ENCODE assay signal across 8 mouse cellular contexts in genomic region chr13:24938683-24939082, GRCm38 (mm10). TPM values are rescaled to one million over a fixed set of nuclear protein-coding genes. Genes with fewer than 3 reads are reported as not detected.
DNase-seq lines count a peak whose midpoint lies in the region; ATAC-seq and TF ChIP-seq lines count a peak whose summit lies in the region.

No protein-coding gene starts in this region.

- no peak overlapping the region for H3K4me2 ChIP-seq in kidney, embryonic 15.5 days
- H3K4me2 ChIP-seq in limb, embryonic 11.5 days (ENCODE audit: low read depth, severe bottlenecking), result no peak overlapping the region

- no peak overlapping the region for H3K9ac ChIP-seq in kidney, embryonic 15.5 days
- no peak overlapping the region for H3K9ac ChIP-seq in limb, embryonic 11.5 days (ENCODE audit: low read length)

- no peak overlapping the region for H3K27ac ChIP-seq in kidney, embryonic 15.5 days
- no peak overlapping the region for H3K27ac ChIP-seq in brown adipose tissue, adult 24 weeks (replicated peaks; ENCODE audit: low read depth, low read length)
- H3K27ac ChIP-seq in kidney, adult 2 months (ENCODE audit: insufficient read depth, low read depth, low read length), result no peak overlapping the region
- H3K27ac ChIP-seq in limb, embryonic 11.5 days (replicated peaks; ENCODE audit: low read depth, low read length), result no peak overlapping the region

- ATAC-seq in kidney, embryonic 15.5 days (replicated peaks; ENCODE audit: low FRiP score), result no peak
- peak; percentile 30; the same call in 1 of the 2 replicates for ATAC-seq in frontal cortex, adult (ENCODE audit: low TSS enrichment)
- no peak for ATAC-seq in limb, embryonic 11.5 days (ENCODE audit: insufficient number of reproducible peaks, low FRiP score, low TSS enrichment, low read depth)

- 0 out of 2 replicates have a peak, but pooled peaks cover 6% of the 10 kb centered on the region for H3K36me3 ChIP-seq in kidney, embryonic 15.5 days
- H3K36me3 ChIP-seq in kidney, adult 2 months (ENCODE audit: control insufficient read depth, insufficient read depth, low read length), result no peaks in the 10 kb centered on the region
- H3K36me3 ChIP-seq in limb, embryonic 11.5 days (ENCODE audit: control insufficient read depth, insufficient read depth, low read length), result no peaks in the 10 kb centered on the region

- peak; percentile 78 for TF ChIP-seq CTCF in kidney, adult 2 months (conservative IDR thresholded peaks at IDR 0.05; ENCODE audit: insufficient read depth, insufficient read length, low read depth, low read length)

- H3K4me3 ChIP-seq in kidney, embryonic 15.5 days (replicated peaks), result no peak overlapping the region
- peak overlapping the region; percentile 26 for H3K4me3 ChIP-seq in brown adipose tissue, adult 24 weeks (ENCODE audit: insufficient read depth, low read depth, low read length)
- no peak overlapping the region for H3K4me3 ChIP-seq in kidney, adult 2 months (ENCODE audit: insufficient read depth, low read depth, low read length)
- H3K4me3 ChIP-seq in limb, embryonic 11.5 days (ENCODE audit: low read depth, low read length), result no peak overlapping the region

- no peaks in the 10 kb centered on the region for H3K9me3 ChIP-seq in kidney, embryonic 15.5 days (replicated peaks)
- no peaks in the 10 kb centered on the region for H3K9me3 ChIP-seq in limb, embryonic 11.5 days (ENCODE audit: control insufficient read depth, low read length)

- DNase-seq in kidney, adult 18-20 months, result peak; percentile 78
- DNase-seq in kidney, adult 2 months, result peak; percentile 87
- DNase-seq in limb, embryonic 11.5 days (ENCODE audit: low spot score), result peak; percentile 76
- DNase-seq in ovary, adult 18-20 months (ENCODE audit: low spot score), result peak; percentile 35
- peak; percentile 6 to 17 for DNase-seq in thymus, adult 18-20 months

- peaks cover 18% of the 10 kb centered on the region for H3K4me1 ChIP-seq in kidney, embryonic 15.5 days
- 0 out of 2 replicates have a peak, but pooled peaks cover 4% of the 10 kb centered on the region for H3K4me1 ChIP-seq in brown adipose tissue, adult 24 weeks (ENCODE audit: control insufficient read depth, insufficient read depth, insufficient read length, low read length)
- H3K4me1 ChIP-seq in kidney, adult 2 months (ENCODE audit: control insufficient read depth, insufficient read depth, low read length), result peaks cover 5% of the 10 kb centered on the region; the same call in 1 of the 2 replicates
- no peaks in the 10 kb centered on the region for H3K4me1 ChIP-seq in limb, embryonic 11.5 days (ENCODE audit: control insufficient read depth, insufficient read depth, low read length)

- H3K27me3 ChIP-seq in kidney, embryonic 15.5 days, result no peaks in the 10 kb centered on the region
- H3K27me3 ChIP-seq in kidney, adult 2 months (replicated peaks; ENCODE audit: control insufficient read depth, insufficient read depth, low read length), result no peaks in the 10 kb centered on the region
- no peaks in the 10 kb centered on the region for H3K27me3 ChIP-seq in limb, embryonic 11.5 days (ENCODE audit: control insufficient read depth, insufficient read depth, low read length)

- TF ChIP-seq POLR2A in kidney, adult 2 months (IDR thresholded peaks at IDR 0.05; ENCODE audit: low read depth, low read length), result no peak

- WGBS in kidney, embryonic 15.5 days, result 34% methylated on average over 9 of the region's 9 CpGs
- WGBS in kidney, adult 2 months, result 27% methylated on average over 9 of the region's 9 CpGs
- 31% methylated on average over 9 of the region's 9 CpGs for WGBS in limb, embryonic 11.5 days

RNA-seq across cellular contexts. Expression of gene Aldh5a1, which starts 1.2 kb away (rescaled TPM):
- 7.8 and 7.9 TPM in 2 replicates for polyA plus RNA-seq in kidney, embryonic 15.5 days (2015; fragmentation: Nextera tagmentation; extraction: Ambion mirVana)
- polyA plus RNA-seq in brown adipose tissue, adult 24 weeks (2012; ENCODE audit: insufficient read depth, insufficient read length, missing spikeins), result 16.3 and 18.4 TPM in 2 replicates
- 16.5 and 17.6 TPM in 2 replicates for polyA plus RNA-seq in kidney, adult 2 months (2012; rRNA removed)
- polyA plus RNA-seq in limb, embryonic 11.5 days (2014; fragmentation: Nextera tagmentation; extraction: Ambion mirVana), result 5.3 TPM in 2 replicates

RNA-seq across cellular contexts. Expression of gene Gpld1, which starts 4.3 kb away (rescaled TPM):
- 0.84 and 1.2 TPM in 2 replicates for polyA plus RNA-seq in kidney, embryonic 15.5 days (2015; fragmentation: Nextera tagmentation; extraction: Ambion mirVana)
- polyA plus RNA-seq in brown adipose tissue, adult 24 weeks (2012; ENCODE audit: insufficient read depth, insufficient read length, missing spikeins), result 2.2 and 6.7 TPM in 2 replicates
- polyA plus RNA-seq in kidney, adult 2 months (2012; rRNA removed), result 1.3 and 1.7 TPM in 2 replicates
- 0.25 and 0.34 TPM in 2 replicates for polyA plus RNA-seq in limb, embryonic 11.5 days (2014; fragmentation: Nextera tagmentation; extraction: Ambion mirVana)

Comparison
In these comparisons a context has a peak if more than half of its experiments do, and no peak if none do; other contexts are left out.
1. DNase-seq: peak in every context shown above with its lines; median percentile 87 in kidney, adult 2 months; 78 in kidney, adult 18-20 months; 76 in limb, embryonic 11.5 days; 35 in ovary, adult 18-20 months; 12 in thymus, adult 18-20 months.